Mouse (Mus musculus): ENCODE data around the gene Cnpy2.

DNA sequence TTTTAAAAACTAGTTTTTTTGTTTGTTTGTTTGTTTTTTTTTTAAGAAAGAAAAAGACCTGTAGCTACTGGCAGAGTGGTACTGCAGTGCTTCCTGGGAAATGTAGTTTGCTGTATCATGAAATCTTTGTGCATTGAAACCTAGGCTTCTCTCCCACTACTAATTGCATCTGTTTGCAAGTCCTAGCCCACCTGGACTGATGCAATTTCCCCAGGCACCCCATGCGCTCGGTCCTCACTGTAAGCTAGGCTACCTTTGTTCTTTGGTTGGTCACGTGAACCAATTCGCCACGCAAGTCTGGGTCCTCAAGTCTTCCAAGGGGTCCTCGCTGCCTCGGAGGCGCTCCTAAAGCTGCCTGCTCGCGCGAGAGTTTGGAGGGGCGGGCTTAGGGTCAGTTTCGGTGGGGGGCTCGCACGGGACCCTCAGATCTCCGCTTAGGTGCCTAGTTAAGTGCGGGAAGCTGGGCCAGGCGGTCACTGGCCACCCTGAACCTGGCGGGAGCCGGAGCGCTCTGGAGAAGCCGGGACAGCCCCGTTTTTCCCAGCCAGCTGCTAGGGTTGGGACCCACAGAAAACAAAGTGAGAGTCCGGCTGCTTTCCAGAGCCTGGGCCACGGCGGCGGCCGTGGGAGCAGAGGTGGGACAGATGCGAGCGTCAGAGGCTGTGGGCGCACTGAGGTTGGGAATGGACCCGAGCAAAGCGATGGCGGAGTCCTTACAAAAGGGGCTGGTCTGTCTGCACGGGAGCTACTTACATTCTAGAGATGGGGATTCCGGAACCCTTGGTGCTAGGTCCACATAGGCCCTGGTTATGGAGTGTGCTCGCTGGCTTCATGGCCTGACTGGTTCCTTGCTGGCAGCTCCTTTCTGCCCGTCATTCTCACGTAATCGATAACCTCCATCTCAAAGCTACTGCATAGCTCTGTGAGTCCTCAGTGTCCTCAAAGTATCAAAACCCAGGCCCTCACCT, at the start of gene Cnpy2:
- TF ChIP-seq CTCF (IDR thresholded peaks at IDR 0.05; ENCODE audit: borderline replicate concordance, insufficient read depth, low read depth, low read length), result no peak
- TF ChIP-seq POLR2A (IDR thresholded peaks at IDR 0.05; ENCODE audit: borderline replicate concordance, insufficient read depth, low read length), result 0 out of 2 replicates have a peak, but pooled peaks have one; percentile 29
